Mouse (Mus musculus) gastrocnemius, postnatal 4 days (tissue): ENCODE measurements around the gene Olfr55. TPM values are rescaled to one million over a fixed set of nuclear protein-coding genes. Genes with fewer than 3 reads are reported as not detected.
"Not testable (repeated sequence)": the region's sequence is repeated elsewhere in the genome, so short reads cannot be mapped to it uniquely, and the experiment has no call there.

Experiments
- DNase-seq, 2 experiments: peaks; one replicate each; pipeline ENCODE4 v3.0.0; 2021 to 2022; ENCODE audit warnings: low spot score in 2 of 2, mixed read lengths in 2 of 2
- long read RNA-seq, 2 experiments: library from polyadenylated mRNA; stranded (forward); transcript quantifications; one replicate each; pipeline ENCODE4 v2.0.0; 2021
- total RNA-seq, 2 experiments: library from RNA; stranded (reverse); gene quantifications; 2 replicates each; pipeline ENCODE4 v1.2.3; 2021

The Olfr55 gene
- total RNA-seq = not detected
- long read RNA-seq, experiment 1 = 0 reads
- long read RNA-seq, experiment 2 = 0 reads

GRCm38 (mm10) chr17:33168147-33168546 is at the start of gene Olfr55:
Gene Olfr55, plus strand, starts transcription at chr17:33168447.
- not testable (repeated sequence) for DNase-seq

- no peak for DNase-seq
Observed at GRCm38 (mm10) chr17:33124546-33124945, 43.7 kb upstream of the Olfr55 start.

GRCm38 (mm10) chr17:33126257-33126656 is 42.0 kb upstream of the Olfr55 start:
- DNase-seq = no peak

GRCm38 (mm10) chr17:33139261-33139820 is 28.9 kb upstream of the Olfr55 start, which contains the start of gene Morc2b:
Gene Morc2b, minus strand, starts transcription at chr17:33139683.
- no peak for DNase-seq

- DNase-seq = not testable (repeated sequence)
Observed at GRCm38 (mm10) chr17:33191002-33191401, 22.8 kb downstream of the Olfr55 start, which contains the start of gene Olfr239. Gene Olfr239, plus strand, starts transcription at chr17:33191302.

GRCm38 (mm10) chr17:33221590-33221989 is 53.3 kb downstream of the Olfr55 start, which contains the start of gene Olfr1564:
Gene Olfr1564, minus strand, starts transcription at chr17:33221690.
- DNase-seq = no peak

Other genes starting within 250 kb of the Olfr55 start
- 10 to 100 TPM; 12.7 to 13.9 TPM for gene Cyp4f13, start 221.0 kb upstream of the Olfr55 start, total RNA-seq
- gene Zfp472, start 202.6 kb upstream of the Olfr55 start, total RNA-seq = 1 to 10 TPM; 3.3 to 4.7 TPM
- gene Zfp952, start 175.3 kb upstream of the Olfr55 start, total RNA-seq = 1 to 10 TPM; 6.7 to 8.1 TPM
- gene Zfp763, start 135.0 kb upstream of the Olfr55 start, total RNA-seq = 1 to 10 TPM; 5.5 to 6.1 TPM
- not detected for gene 4921501E09Rik, start 100.4 kb upstream of the Olfr55 start, total RNA-seq
- 1 to 10 TPM; 4.6 to 5.6 TPM for gene Zfp563, start 79.1 kb upstream of the Olfr55 start, total RNA-seq
- gene Morc2b, start 28.8 kb upstream of the Olfr55 start, total RNA-seq = under 1 TPM in 1 of 2 experiments, not detected in 1; 0.07 TPM
- not detected for gene Olfr239, start 22.9 kb downstream of the Olfr55 start, total RNA-seq
- under 1 TPM; 0.15 to 0.23 TPM for gene Olfr1564, start 53.2 kb downstream of the Olfr55 start, total RNA-seq
- gene Zfp955a, start 86.7 kb downstream of the Olfr55 start, total RNA-seq = 1 to 10 TPM; 6.7 to 8.2 TPM
- gene Olfr63, start 96.2 kb downstream of the Olfr55 start, total RNA-seq = under 1 TPM in 1 of 2 experiments, not detected in 1; 0.03 TPM
- gene Zfp955b, start 121.1 kb downstream of the Olfr55 start, total RNA-seq = 10 to 100 TPM; 10.6 to 11.8 TPM
- gene Zfp81, start 190.4 kb downstream of the Olfr55 start, total RNA-seq = 1 to 10 TPM; 8.7 to 9.4 TPM
- 1 to 10 TPM; 6.6 to 9.7 TPM for gene Zfp101, start 226.2 kb downstream of the Olfr55 start, total RNA-seq